Mouse (Mus musculus) kidney, postnatal 14 days (tissue): Measurements from ENCODE around the gene Lrrc57.

Experiments used
- DNase-seq: peaks from one replicate; pipeline ENCODE4 v3.0.0; 2022; ENCODE audit warnings: mixed read lengths

Gene Lrrc57

DNA sequence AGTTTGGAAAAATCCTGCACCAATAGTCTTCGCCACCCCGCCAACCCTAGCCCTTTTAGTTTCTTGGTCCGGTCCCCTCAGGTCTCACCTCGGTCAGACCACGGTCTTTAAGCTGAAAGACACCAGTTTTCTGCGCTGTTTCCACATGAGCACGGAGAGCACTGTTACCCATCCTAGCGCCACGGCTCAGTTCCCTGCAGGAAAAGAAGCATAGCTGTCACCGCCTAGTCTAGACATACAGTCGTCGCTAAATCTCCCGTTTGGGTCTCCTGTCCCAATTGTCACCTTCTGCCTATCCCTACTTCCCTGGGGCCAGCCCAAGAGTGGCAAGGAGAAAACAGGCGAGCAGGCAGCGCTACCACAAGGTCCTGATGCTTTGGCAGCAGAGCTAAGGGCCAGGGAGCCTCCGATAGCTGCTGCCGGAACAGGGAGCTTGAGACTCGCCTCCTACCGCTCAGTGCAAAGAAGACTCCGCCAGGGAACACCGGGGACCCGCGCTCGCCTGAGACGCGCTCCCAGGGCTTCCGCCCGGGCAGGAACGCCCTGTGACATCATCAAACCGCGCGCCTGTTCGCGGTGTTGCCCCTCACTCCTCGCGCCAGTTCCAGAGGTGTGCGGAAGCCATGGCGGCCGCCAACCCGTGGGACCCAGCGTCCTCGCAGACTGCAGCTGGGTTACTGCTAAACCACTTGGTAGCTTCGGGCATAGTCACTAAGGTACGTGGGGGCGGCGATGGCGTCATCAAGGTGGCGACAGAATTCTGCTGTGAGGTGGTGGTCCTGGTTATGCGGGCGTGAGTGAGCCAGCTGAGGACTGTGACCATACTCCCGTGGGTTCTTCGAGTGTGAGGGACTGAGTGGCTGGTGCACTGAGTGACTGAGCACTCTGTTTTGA lies at the start of gene Lrrc57, which contains the start of gene Haus2:
Gene Lrrc57 (minus strand): TSS at position 691 of the 894 bp plus-strand sequence.
Gene Haus2 (plus strand): TSS at position 554 of the 894 bp plus-strand sequence.
- peak; percentile 94 for DNase-seq

- DNase-seq: no peak
Measured at GRCm38 (mm10) chr2:120658486-120658885, 49.2 kb upstream of the Lrrc57 start.

- no peak for DNase-seq
Measured at GRCm38 (mm10) chr2:120656711-120657110, 47.4 kb upstream of the Lrrc57 start.

- DNase-seq: no peak
Measured at GRCm38 (mm10) chr2:120655905-120656304, 46.6 kb upstream of the Lrrc57 start.

DNA sequence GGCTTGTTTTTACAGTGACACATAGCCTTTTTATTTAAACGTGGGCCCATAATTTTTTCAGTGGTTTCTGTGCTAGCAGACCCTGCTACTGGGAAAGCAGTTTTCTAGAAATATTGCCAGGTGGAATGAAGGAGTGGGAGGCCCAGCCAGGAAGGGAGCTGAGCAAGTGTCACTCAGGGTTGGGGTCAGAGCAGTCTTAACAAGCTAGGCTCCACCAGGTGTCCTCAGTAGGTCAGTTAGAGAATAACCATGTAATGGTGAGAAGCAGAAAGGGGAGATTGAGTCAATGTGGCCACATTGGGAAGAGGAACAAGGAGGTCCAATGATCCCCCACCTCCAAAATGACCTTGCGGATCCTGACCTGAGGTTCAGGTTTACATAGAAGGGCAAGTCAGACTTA lies 45.4 kb upstream of the Lrrc57 start:
- DNase-seq: no peak

- no peak for DNase-seq
Measured at GRCm38 (mm10) chr2:120652925-120653284, 43.6 kb upstream of the Lrrc57 start.

DNA sequence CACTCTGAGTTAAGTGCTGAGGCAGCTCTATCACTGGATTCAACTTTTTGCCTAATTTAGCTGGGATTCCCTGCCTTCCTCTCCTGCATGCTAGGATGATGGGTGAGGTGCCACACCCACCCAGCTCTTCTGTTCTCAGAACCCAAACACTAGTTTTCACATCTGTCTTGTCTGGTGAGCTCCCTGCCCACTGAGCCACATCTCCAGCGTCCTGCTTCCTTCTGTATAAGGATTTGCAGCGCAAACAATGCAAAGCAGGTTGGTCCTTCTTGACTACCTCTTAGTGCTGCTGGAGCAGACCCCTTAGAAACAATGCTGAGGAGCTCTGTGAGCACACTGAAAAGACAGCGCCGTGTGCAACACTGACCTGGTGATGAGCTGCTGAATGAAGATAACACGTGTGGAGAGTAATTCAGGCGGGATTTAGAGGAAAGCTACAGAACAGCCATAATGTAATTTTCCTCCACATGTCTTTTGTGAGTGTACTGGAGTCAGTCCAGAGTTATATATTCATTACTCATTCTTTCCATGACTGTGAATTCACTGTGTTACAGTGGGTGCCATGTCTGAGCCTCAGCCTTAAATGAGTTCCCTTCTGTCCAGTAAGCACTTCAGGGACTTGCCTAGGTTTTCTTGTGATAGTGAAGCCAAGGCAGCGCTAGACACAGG lies 43.1 kb upstream of the Lrrc57 start:
- DNase-seq: peak; percentile 24

DNA sequence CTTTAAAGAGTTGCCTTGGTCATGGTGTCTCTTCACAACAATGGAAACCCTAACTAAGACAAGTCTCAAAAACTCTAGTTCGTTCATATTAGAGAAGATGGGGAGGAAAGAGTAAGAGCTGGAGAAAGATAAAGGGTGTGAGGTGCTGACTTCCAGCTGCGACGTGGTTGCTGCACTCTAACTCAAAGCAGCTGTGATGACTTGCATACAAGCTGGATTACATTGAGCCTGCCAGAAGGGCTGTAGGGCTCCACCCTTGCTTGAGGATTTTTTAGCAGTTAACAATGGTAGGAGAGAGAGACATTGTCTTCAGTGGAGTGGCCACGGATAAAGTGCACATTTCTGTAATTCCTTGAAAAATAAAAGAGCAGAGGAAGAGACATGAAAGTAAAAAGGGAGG lies 37.5 kb upstream of the Lrrc57 start:
- DNase-seq: no peak

DNA sequence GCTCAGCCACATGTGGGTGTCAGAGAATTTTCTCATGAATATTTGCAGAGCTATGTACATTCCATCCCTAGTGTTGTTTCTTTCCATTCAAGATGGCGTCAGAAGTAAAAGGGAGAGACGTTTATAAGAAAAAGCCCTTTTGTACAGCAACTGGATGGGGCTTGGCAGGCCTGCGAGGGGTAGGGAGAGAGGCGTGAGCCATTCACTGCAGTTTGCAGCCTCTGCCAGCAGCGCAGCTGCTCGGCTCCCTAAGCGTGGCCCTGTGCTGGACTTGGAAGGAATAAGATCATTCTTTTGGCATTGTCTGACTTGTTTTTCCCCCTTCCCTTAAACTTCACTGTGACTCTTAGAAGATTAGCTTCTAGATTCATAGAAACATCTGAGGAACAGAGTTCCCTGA lies 34.5 kb upstream of the Lrrc57 start:
- DNase-seq: peak; percentile 68

- DNase-seq: no peak
Measured at GRCm38 (mm10) chr2:120640835-120641234, 31.5 kb upstream of the Lrrc57 start.

- peak; percentile 68 for DNase-seq
Measured at GRCm38 (mm10) chr2:120631957-120632356, 22.6 kb upstream of the Lrrc57 start.

GRCm38 (mm10) chr2:120631521-120631920 lies 22.2 kb upstream of the Lrrc57 start:
- no peak for DNase-seq

DNA sequence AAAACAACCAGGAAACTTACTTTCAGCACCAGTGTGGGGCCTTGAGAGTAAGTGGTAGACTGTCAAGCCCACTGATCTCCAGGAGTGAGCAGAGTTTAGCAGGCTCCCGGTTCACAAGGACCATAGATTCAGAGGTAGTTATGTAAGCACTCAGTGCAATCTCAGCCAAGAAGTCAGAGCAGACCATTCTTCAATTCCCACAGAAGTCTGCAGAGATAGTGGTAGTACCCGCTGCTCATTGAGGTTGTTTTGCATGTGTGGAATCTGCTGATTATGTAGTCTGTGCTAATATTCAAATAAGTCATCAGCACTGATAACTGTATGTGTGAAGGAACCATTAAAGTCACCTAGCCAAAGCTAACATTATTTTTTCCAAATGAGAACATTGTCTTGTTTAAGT lies 21.3 kb upstream of the Lrrc57 start:
- DNase-seq: no peak

GRCm38 (mm10) chr2:120630246-120630645 lies 20.9 kb upstream of the Lrrc57 start:
- no peak for DNase-seq

DNA sequence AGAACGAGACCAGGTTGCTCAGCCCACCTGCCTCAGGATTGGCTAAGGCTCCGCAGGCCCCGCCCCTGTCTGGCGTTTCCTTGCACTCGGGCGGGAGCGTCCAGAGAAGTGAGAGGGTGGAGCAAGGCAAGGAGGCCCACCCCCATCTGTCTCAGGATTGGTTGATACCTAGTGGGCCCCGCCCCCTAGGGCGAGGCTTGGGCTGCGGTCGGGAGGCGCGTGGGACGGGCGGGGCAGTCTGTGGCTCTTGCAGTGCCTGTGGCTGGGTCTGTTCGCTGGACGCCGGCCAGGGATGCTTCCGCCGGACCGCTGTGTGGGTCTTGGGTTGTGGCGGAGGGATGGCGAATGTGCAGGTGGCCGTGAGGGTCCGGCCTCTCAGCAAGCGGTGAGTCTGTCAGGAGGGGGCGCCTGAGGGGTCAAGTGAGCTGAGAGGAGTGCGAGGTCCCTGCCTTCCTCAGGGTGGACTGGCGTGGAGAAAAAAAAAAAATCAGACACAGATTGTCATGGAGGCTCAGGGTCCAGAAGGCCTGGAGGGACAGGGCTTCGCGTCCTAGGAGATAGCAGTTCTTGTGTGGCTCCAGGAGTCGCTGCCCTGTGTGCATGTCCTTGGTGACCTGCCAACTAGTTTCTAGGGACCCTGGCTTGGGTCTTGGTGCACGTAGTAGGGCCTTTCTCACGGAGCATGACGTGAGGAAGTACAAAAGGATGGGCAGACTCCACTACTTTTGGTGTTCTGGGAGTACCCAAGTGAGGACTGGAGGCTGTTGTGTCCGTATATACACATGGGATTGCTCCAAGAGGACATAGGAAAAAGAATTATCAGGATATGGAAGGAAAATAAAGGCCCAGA lies 19.8 kb upstream of the Lrrc57 start, which contains the start of gene Stard9:
Gene Stard9 (plus strand): TSS at position 236 of the 850 bp plus-strand sequence.
- DNase-seq: peak; percentile 99

DNA sequence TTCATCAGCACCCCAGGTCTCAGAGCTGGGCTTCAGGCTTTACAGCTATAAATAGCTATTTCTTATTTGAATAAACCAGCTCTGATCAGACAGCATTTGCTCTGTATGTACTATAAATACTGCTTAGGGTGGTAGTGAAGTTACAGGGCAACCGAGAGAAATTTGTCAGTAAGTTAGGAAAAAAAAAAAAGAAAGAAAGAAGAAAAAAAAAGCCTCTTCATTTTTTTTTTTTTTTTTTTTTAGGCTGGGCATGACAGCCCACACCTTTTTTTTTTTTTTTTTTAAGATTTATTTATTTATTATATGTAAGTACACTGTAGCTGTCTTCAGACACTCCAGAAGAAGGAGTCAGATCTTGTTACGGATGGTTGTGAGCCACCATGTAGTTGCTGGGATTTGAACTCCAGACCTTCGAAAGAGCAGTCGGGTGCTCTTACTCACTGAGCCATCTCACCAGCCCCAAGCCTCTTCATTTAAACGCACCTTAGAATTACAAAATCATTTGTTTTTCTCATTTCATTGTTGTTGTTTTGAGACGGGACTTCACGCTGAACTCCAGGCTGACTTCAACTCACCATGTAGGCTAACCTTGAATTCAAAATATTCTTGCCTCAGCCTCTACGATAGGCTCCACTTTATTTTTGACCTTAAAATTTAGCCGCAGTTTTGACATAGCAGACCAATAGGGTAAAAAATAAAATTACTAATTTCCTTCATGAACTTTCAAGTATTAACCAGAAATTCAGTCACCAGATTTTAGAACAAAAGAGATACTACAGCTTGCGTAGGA lies 19.0 kb upstream of the Lrrc57 start:
- no peak for DNase-seq

DNA sequence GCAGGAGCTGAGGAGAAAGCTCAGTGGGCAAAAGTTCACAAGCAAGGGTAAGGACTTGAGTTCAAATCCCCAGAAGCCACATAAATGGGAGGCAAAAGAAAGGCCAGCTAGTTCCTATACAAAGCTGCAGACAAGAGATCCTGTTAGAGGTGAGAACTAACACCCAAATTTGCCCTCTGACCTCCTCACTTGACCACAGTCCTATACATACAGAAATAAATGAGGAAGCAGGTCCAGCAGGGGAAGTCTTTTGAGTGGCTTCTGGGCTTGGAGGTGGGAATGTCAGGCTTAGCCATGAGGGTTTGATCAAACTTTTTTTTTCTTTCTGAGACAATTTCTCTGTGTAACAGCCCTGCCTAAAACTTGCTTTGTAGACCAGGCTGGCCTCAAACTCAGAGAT lies 13.6 kb upstream of the Lrrc57 start:
- no peak for DNase-seq

DNA sequence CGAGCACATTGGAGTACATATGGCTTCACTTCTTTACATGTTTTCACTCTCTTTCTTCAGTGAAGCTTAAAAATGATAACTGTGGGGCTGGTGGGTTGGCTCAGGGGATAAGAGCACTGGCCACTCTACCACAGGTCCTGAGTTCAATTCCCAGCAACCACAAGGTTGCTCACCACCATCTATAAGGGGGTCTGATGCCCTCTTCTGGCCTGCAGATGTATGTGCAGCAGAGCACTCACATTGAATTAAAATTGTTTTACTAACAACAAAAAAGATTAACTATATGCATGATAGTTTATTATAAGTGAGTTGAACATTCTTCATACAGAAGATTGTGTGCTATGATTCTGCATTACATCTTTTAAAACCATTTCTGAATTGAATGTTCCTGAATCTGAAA lies 10.2 kb upstream of the Lrrc57 start:
- DNase-seq: no peak

DNA sequence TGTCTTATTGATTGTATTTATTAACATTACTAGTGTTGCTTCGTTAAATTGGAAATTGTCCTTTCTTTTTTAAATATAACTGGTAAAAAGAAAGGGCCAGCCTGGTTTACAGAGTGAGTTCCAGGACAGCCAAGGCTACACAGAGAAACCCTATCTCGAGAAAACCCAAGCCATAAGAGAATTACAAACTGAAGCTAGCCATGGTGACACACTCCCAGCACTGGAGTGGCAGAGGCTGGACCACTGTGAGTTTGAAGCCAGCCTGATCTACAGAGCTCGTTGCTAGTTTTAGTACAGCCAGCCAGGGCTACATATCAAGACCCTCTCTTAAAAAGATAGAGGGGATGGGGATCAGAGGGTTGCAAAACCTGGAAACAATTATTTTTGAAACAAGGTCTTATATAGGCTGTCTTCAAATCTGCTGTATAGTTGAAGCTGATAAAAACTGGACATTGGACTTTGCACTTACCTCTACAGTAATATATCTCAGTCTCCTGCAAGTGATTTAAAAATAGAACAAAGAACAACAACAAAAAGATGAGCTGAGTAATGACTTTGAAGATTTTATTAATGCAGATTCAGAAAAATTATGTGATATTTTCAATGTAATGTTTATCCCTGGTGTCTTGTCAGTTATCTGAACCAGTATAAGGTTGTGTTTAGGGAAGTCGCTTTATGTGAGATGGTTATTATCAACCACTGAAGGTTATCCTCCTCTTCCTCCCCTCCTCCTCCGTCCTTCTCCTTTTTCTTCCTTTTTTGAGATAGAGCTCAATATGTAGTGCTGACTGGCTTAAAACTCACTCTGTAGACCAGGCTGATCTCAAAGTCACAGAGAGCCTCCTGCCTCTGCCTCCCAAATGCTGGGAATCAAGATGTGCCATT lies 7.2 kb upstream of the Lrrc57 start:
- DNase-seq: no peak

DNA sequence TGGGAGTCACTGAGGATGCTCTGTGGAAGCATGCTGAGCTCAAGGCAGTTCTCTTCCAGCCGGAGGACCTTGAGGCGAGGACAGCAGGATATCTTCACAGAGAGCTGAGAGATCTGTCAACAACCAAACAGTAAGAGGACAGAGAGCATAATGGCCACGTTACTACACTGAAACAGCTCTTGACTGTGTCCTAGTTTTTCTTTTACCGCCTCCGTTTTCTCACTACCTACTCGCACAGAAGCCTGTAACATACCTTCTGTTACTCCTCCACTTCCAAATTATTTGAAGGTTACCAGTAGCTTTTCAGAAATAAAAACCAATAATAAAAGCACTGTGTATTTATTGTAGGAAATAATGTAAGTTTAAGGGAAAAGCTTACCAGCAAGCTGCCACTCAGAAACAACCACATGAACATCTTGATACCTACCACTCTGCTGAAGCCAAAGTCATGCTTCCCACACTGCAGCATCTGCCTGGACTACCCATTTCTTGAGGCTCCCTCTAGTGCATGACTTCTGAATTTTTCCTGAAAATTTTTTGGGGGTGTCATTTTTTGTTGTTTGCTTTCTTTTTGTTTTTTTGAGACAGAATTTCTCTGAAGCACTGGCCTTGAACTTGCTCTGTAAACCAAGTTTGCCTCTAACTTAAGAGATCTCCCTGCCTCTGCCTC lies 3.2 kb downstream of the Lrrc57 start:
- no peak for DNase-seq

DNA sequence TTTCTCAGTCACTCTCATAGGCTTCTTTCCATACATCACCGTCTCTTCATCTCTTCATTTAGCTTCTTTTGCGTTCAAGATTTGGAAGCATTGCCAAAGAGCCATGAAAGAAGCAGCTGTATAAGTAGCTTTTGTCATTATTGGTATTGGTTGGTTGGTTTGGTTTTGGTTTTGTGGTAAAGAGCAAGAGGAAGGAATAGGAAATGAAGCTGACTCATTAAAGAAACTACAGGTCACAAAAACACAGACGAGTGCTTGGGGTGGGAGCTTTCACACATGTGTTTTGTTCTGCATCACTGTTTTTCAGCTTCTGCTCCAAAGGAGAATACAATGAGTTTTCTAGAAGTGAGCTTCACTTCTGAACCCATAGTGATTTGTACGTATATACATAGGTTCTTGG lies 9.8 kb downstream of the Lrrc57 start:
- no peak for DNase-seq
